Mouse (Mus musculus) adrenal gland, adult (tissue): ENCODE measurements around the gene Usp24.

Experiments used
- DNase-seq, 2 experiments: peaks; one replicate each; pipeline ENCODE4 v3.0.0; 2022 to 2023; ENCODE audit warnings: low spot score in 1 of 2; ENCODE audit not compliant: inconsistent age in 2 of 2

Usp24 gene

DNA sequence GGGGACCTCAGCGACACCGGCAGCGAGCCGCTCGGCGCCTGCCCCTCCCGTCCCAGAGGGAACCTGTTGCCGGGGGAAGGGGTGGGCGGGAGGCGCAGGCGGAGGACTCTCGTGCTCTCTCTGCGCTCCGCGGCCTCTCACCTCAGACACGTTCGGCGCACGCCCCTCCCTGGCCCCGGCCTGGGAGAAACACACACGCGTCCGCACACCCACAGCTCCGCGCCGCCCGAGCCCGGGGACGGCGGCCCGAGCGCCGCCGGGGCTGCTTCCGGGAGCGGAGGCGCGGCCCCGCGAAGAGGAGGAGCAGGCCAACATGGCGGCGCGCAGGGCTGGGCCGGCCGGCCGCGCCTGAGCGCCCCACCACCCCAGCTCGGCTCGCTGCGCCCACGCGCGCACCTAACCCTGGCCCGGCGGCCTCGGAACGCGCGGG lies at the start of gene Usp24:
Usp24 (plus strand) TSS at position 293 of the 430 bp plus-strand sequence.
- DNase-seq: peak; percentile 84 to 95

DNA sequence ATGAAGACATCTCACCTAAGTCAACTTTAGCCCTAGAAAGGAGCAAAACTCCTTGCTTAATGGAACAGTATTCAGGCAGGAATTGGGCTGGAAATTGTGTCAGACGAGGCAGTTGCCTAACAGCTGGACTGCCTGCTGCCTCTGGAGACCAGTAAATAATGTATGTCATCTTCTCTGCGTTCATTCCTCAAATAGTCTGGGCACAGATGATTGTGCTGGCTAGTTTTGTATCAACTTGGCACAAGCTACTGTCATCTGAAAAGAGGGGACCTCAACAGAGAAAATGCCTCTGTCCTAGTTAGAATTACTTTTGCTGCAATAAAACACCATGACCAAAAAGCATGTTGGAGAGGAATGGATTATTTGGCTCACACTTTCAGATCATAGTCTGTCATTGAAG lies 39.1 kb upstream of the Usp24 start:
- peak in 1 of 2 experiments; percentile 52 for DNase-seq

- DNase-seq: no peak
Observed at GRCm38 (mm10) chr4:106279177-106279576, 36.8 kb upstream of the Usp24 start.

- DNase-seq: no peak
Observed at GRCm38 (mm10) chr4:106281128-106281491, 34.9 kb upstream of the Usp24 start.

DNA sequence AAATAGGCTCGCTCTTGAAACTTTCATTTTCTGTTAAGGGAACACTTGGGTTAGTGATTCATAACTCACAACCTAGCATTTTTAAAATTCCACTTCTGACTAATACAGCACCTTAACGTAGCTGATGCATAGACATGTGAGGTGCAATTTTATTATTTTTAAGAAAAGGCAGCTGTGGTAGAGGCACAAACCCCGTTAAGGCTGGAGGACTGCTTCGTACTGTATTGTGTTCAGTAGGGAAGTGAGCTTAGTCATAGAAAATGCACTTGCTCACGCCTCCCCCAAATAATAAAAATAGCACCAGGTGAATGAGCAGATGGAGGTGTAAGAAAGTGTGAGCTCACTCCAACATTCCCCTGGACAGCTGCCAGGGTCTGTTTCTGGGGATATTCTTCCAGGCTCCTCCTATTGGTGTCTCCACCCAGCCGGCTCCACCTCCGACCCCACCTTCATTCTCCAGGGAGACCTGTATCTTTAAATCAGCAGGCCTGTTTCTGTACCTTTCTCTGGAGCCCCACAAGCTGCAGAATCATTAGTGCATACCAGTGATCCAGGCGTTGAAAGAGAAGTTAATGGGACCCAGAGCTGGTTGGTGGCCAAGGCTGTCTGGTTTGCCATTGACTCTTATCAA lies 34.4 kb upstream of the Usp24 start:
- DNase-seq: no peak

GRCm38 (mm10) chr4:106282123-106282510 lies 33.9 kb upstream of the Usp24 start:
- no peak for DNase-seq

DNA sequence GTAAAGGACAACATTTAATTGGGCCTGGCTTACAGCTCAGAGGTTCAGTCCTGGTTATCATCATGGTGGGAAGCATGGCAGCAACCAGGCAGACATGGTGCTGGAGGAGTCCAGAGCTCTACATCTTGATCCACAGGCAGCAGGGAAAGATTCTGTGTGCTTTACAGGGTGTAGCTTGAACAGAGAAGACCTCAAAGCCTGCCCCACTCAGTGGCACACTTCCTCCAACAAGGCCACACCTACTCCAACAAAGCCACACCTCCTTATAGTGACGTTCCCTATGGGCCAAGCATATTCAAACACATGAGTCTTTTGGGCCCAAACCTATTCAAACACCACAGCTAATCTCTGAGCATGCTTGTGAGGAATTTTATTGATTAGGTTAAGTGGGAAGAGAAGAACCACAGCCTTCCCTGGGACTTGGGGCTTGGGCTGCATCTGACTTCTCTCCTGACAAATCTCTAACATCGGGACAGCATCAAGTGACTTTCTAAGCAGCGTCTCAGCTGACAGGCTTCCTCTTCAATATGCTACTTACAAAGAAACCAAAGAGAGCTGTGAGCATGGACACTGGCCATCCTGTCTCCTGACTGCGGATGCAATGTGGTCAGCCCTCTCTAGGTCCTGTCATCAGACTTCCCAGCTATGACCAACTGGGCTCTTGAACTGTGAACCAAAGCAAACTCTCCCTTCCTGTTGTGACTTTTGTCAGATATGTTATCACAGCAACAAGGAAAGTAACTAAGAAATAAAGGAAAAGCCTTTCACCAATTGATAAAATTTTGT lies 28.9 kb upstream of the Usp24 start:
- DNase-seq: no peak

GRCm38 (mm10) chr4:106290201-106290600 lies 25.8 kb upstream of the Usp24 start:
- DNase-seq: no peak

- no peak for DNase-seq
Observed at GRCm38 (mm10) chr4:106292823-106293222, 23.2 kb upstream of the Usp24 start.

DNA sequence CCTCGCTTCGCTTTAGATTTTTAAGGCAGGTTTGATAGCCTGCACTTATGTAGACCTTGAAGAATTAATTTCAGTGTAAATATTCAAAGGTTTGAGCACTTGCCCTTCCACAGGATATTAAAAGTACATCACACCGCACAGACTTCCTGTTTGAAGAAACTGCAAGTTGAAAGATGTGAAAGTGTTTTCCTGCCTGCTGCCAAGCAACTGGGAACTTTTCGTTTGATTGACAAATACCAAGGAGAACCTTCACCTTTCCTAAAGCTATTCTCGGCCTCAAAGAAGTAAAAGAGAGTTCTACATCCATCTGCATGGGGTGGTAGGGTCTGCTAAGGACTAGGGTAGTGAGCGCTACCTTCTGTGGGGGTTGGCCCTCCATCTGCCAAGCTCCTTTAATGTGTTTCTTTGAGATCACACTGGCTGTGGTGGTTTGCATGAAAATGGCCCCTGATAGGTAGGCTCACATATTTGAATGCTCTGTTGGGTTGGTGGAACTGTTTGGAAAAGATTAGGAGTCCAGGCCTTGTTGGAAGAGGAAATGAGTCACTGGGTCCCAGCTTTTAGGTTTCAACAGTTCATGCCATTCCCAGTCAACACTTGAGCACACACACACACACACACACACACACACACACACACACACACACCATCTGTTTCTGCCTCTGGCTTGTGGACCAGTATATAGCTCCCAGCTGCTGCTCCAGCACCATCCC lies 22.5 kb upstream of the Usp24 start:
- DNase-seq: no peak

DNA sequence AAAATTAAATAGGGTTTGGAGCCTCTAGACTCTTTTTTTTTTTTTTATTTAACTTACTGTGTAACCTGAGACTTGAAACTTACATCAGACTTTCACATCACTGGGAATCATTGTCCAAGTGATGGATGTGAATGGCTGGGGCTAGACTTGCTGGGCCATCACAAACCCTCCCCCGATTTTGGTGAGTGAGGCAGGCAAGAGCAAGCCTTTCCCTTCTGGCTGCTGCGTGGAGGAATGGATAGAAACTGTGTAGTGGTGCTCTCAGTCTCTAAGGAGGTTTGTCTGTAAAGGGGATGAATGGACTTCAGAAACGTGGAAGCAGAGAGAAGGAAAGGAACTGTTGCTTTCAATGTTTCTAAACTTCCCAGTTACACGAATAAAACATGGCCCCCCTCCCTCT lies 20.3 kb upstream of the Usp24 start:
- DNase-seq: no peak

- DNase-seq: no peak
Observed at GRCm38 (mm10) chr4:106296412-106297086, 19.5 kb upstream of the Usp24 start.

DNA sequence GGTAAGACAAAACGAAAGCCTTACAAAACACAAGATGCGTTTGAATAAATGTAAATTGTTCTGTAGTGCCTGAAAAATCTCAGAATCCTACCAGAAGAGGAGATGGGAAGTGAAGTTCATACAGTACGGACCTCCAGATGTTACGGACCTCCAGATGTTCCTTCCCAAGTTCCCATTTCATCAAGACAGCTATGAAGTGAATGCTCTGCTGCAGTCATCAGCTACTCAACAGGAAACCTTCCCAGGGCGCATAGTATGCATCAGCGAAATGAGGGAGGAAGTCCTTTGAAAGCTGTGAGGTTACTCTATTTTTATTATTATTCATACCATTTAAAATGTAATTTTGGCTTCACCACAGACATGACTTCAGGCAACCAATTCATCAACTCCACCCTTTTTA lies 14.7 kb upstream of the Usp24 start:
- DNase-seq: no peak

DNA sequence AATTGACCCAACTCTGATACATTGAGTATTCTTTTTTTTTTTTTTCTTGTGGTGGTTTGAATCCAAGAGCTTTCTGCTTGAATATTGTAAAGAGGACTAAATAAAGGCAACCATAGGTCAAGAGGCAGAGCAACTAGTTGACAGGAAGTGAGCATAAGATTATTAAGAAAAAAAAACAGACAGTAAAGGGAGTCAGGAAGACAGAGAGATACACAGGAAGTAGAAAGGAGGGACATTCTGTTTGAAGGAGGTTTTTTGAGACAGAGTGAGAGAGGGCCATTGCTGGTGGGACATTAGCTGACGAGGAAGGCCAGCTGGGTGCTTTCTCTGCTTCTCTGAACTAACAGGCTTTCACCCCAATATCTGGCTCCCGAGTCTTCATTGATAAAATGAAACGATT lies 7.9 kb upstream of the Usp24 start:
- no peak for DNase-seq

DNA sequence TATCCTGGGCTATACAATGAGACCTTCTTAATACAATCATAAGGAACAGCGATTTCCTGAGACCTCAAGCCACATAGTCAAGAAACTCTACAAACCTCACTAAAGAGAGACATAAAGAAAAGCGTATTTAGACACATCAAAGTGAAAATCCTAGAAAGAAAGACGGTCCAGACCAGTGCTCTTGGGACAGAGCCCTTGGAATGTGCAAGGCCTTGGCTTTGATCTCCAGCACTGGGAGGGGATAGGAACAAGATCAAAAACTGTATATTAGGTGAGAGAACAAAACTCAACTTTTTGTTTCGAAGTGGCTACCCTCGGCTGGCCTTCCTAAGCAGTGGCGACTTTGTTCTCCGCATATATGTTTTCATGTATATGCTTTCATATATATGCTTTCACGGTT lies 3.4 kb upstream of the Usp24 start:
- peak in 1 of 2 experiments; percentile 66 for DNase-seq

- peak in 1 of 2 experiments; percentile 52 for DNase-seq
Observed at GRCm38 (mm10) chr4:106313070-106313469, 2.9 kb upstream of the Usp24 start.

DNA sequence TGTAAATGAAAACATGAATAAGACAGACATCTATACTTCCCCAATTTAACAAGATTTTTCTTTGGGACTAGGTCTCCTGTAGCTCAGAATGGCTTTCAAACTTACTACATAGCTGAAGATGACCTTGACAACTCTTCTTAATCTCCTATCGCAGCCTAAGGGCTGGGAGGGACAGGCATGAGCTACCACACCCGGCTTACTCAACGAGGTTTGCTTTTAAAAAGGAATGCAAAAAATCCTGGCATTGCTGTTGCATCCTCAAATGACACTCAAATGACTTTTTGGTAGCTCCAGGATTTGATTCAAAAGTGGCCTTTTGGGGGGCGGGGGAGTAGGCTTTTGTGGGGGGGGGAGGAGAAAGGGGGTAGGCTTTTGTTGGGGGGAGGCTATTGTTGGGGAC lies 2.1 kb upstream of the Usp24 start:
- DNase-seq: no peak

DNA sequence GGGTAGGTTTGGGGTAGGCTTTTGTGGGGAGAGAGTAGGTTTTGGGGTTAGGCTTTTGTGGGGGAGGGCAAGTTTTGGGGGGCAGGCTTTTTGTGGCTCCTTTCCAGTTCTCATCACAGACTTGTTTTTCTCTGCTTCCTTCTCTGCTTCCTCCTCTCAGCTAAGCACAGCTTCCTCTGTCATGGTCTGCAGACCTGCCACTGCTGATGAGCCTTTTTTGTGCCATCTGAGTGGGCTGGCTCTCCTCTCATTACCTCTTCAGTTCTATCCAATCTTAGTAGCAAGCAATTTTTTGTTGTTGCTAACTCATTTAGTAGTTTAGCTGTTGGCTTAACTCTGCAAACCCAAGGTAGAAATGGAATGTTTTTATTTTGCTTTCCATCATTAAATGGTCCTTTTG lies 1.7 kb upstream of the Usp24 start:
- DNase-seq: no peak

- DNase-seq: peak; percentile 67 to 92
Observed at GRCm38 (mm10) chr4:106316351-106317178, 552 bp downstream of the Usp24 start.

DNA sequence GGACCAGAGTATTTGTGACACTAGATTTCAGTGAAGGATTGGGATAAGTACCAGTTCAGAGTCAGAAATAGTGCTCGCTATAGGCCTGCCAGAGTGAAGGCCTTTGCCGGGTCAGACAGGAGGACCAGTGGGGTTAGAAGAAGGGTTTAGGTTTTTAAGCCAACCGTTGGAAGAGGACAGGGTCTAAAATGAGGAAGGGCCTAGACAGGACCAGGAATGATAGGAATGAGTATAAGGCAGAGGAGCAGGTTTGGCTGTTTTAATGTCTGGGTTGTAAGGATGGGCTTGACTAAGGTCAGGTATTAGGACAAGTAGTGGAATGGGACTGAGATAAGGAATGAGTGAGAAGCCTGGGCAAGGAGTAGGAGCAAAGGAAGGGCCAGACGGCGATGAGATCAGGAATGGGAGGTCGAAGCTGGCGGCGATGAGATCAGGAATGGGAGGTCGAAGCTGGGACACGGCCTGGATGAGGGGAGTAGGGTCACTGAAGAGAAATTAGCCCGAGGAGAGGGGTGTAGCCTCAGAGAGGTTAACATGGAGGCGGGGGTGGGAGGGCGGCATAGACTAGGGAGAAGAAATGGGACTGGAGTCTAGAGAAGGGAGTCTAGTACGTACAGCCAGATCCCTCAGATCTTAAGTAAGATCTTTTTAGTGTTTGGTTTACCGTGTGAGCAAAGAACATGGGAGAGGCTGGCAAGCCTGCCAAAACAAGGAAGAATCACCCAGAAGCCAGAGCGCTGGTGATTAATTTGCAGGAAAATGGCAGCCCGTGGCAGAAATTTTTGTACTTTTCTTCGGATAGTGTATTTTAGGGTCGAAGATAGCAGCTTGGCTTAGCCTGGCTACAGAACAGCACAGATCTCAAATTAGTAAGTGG lies 1.4 kb downstream of the Usp24 start:
- peak; percentile 33 to 79 for DNase-seq
